Mouse (Mus musculus) heart, embryonic 12.5 days (tissue): ENCODE results near the gene Ptpn9. TPM values are rescaled to one million over a fixed set of nuclear protein-coding genes. Genes with fewer than 3 reads are reported as not detected.

ENCODE experiments used
- ATAC-seq: fragments of 200-750 bp; cut with Nextera tagmentation; 2 replicates; pipeline ENCODE4 v1.8.0; 2017; ENCODE audit warnings: moderate TSS enrichment, moderate library complexity; ENCODE audit not compliant: insufficient number of reproducible peaks, low FRiP score
- H3K27ac ChIP-seq: fragments of 300-500 bp; sonication (generic); 2 replicates; pipeline ENCODE4 v1.5.1; 2016; ENCODE audit warnings: mild to moderate bottlenecking, moderate library complexity; ENCODE audit not compliant: poor library complexity, severe bottlenecking
- H3K27me3 ChIP-seq: fragments of 300-500 bp; sonication (generic); replicated peaks from 2 replicates; pipeline ENCODE4 v1.6.1; 2016; ENCODE audit warnings: mild to moderate bottlenecking, moderate library complexity
- H3K36me3 ChIP-seq: fragments of 300-500 bp; sonication (generic); 2 replicates; pipeline ENCODE4 v1.6.1; 2016; ENCODE audit warnings: mild to moderate bottlenecking, moderate library complexity
- H3K4me1 ChIP-seq: fragments of 300-500 bp; sonication (generic); replicated peaks from 2 replicates; pipeline ENCODE4 v1.6.1; 2016; ENCODE audit warnings: mild to moderate bottlenecking
- H3K4me2 ChIP-seq: fragments of 300-500 bp; sonication (generic); 2 replicates; pipeline ENCODE4 v1.6.1; 2016; ENCODE audit warnings: mild to moderate bottlenecking, moderate library complexity
- H3K4me3 ChIP-seq: fragments of 300-500 bp; sonication (generic); 2 replicates; pipeline ENCODE4 v1.5.1; 2016; ENCODE audit warnings: mild to moderate bottlenecking
- H3K9ac ChIP-seq: fragments of 300-500 bp; sonication (generic); 2 replicates; pipeline ENCODE4 v1.6.1; 2016; ENCODE audit warnings: mild to moderate bottlenecking, moderate library complexity
- H3K9me3 ChIP-seq: fragments of 300-500 bp; sonication (generic); replicated peaks from 2 replicates; pipeline ENCODE4 v1.6.1; 2016; ENCODE audit warnings: mild to moderate bottlenecking, moderate library complexity
- WGBS: fragments of 180-500 bp; shearing (Covaris S2); methylation state at CpG from one replicate; pipeline ENCODE4 v1.1.7; 2016; 5-methylcytosine and 5-hydroxymethylcytosine counted together
- polyA plus RNA-seq: library from polyadenylated mRNA; unstranded; fragments of >200 nt; fragmentation: Nextera tagmentation; extraction: Ambion mirVana; gene quantifications from 2 replicates; pipeline ENCODE4 v1.2.1, GENCODE M21; 2016

Gene Ptpn9
- polyA plus RNA-seq, 1 experiment from 2014 or later: 22.4 TPM

DNA sequence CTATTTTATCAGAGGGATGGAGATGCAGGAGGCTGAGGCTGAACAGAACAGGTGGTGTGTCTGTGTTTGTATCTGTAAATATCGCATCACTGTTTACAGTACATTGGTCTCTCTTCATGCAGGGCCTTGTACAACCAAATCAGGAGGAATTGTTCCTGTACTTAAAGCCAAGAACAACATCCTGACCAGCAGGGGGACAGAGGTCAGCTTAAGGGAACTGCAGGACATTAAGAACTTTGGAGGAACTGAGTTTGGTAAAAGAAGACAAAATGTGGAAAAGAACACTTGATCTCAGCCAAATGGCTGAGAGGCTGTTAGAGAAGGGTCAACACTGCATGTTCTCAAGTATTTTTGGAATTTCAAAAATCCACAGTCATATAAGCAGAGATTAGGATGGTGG lies 20.0 kb downstream of the Ptpn9 start:
- no peak overlapping the region for H3K4me3 ChIP-seq
- ATAC-seq: no peak
- H3K27ac ChIP-seq: no peak overlapping the region
- no peak overlapping the region for H3K9ac ChIP-seq
- H3K36me3 ChIP-seq: peaks cover 13% of the 10 kb centered on the region
- no peak overlapping the region for H3K4me2 ChIP-seq
- H3K9me3 ChIP-seq: 0 out of 2 replicates have a peak, but pooled peaks cover 3% of the 10 kb centered on the region
- H3K4me1 ChIP-seq: no peaks in the 10 kb centered on the region
- 77% methylated on average over 1 of the region's 1 CpGs for WGBS
- H3K27me3 ChIP-seq: no peaks in the 10 kb centered on the region

DNA sequence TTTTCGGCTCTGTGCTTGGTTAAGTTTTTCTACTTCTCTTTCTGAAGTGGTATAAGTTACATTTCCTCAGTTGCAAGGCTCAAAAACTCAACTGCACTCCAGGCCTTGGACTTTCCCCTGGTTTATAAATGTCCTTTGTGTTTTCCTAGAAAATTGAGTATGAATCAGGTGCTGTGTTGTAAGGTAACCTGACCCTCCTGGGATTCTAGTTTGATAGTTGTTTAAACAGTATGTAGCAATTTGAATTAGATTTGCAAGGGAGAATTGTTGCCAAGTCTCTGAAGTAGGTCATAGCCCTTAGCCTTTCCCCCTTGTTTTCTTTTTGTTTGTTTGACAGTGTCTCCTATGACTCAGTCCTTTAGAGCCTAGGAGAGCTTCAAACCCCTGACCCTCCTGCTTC lies 22.9 kb downstream of the Ptpn9 start:
- H3K4me2 ChIP-seq: no peak overlapping the region
- 0 out of 2 replicates have a peak, but pooled peaks cover 3% of the 10 kb centered on the region for H3K9me3 ChIP-seq
- H3K27me3 ChIP-seq: no peaks in the 10 kb centered on the region
- 93% methylated on average over 1 of the region's 1 CpGs for WGBS
- no peaks in the 10 kb centered on the region for H3K4me1 ChIP-seq
- no peak overlapping the region for H3K4me3 ChIP-seq
- no peak overlapping the region for H3K27ac ChIP-seq
- no peak overlapping the region for H3K9ac ChIP-seq
- ATAC-seq: no peak
- H3K36me3 ChIP-seq: peaks cover 32% of the 10 kb centered on the region

DNA sequence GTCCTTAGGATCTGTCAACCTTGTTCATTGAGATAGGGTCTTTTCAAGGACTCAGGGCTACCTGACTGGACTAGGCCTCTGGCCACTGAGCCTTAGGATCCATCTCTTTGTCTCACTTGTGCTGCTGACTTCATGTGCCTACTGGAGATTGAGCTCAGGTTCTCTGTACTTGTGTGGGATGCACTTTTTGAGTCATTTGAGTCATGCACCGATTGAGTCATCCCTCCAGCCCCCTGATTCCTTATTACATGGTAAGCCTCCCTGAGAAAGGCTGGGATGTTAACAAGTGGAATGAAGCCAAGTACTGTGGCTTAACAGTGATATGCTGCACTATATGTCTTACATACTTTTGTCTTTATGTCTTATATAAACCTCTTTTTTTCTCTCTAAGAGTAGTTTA lies 37.0 kb downstream of the Ptpn9 start:
- Histone ChIP-seq H3K27me3 (no peaks in the 10 kb centered on the region), H3K27ac (no peak overlapping the region), H3K9me3 (no peaks in the 10 kb centered on the region; the same call in 1 of the 2 replicates), H3K4me1 (no peaks in the 10 kb centered on the region), H3K36me3 (peaks cover 63% of the 10 kb centered on the region), H3K4me2 (no peak overlapping the region), H3K9ac (no peak overlapping the region), H3K4me3 (no peak overlapping the region)
- no peak for ATAC-seq
- 90% methylated on average over 1 of the region's 1 CpGs for WGBS

DNA sequence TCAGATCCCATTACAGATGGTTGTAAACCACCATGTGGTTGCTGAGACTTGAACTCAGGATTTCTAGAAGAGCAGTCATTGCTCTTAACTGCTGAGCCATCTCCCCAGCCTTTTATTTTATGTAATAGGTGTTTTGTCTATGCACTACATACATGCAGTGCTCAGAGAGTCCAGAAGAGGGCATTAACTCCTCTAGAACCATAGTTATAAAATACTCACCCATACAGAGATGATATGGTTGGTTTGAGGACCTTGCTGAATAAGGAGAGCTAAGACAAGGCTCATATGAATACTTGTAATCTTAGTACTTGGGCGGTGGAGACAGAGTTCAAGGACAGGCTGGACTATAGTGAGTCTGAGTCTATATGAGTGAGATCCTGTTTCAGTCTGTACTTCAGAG lies 61.5 kb downstream of the Ptpn9 start:
- peaks cover 63% of the 10 kb centered on the region for H3K36me3 ChIP-seq

GRCm38 (mm10) chr9:57064164-57064563 lies 69.4 kb downstream of the Ptpn9 start:
- H3K4me3 ChIP-seq: no peak overlapping the region
- no peaks in the 10 kb centered on the region for H3K4me1 ChIP-seq
- ATAC-seq: no peak
- H3K36me3 ChIP-seq: peaks cover 38% of the 10 kb centered on the region
- no peak overlapping the region for H3K4me2 ChIP-seq
- H3K9me3 ChIP-seq: no peaks in the 10 kb centered on the region
- WGBS: 91% methylated on average over 2 of the region's 2 CpGs
- no peak overlapping the region for H3K27ac ChIP-seq
- no peak overlapping the region for H3K9ac ChIP-seq
- no peaks in the 10 kb centered on the region for H3K27me3 ChIP-seq

More for the DNA sequence above, 61.5 kb downstream of the Ptpn9 start:
- Histone ChIP-seq H3K4me3 (no peak overlapping the region), H3K9me3 (no peaks in the 10 kb centered on the region), H3K27me3 (no peaks in the 10 kb centered on the region), H3K9ac (no peak overlapping the region), H3K4me1 (no peaks in the 10 kb centered on the region), H3K27ac (no peak overlapping the region), H3K4me2 (no peak overlapping the region)
- no peak for ATAC-seq
- 78% methylated on average over 1 of the region's 1 CpGs for WGBS

GRCm38 (mm10) chr9:57068266-57068665 lies 73.5 kb downstream of the Ptpn9 start:
- WGBS: 56% methylated on average over 3 of the region's 3 CpGs
- no peak overlapping the region for H3K4me2 ChIP-seq
- ATAC-seq: no peak
- H3K9ac ChIP-seq: no peak overlapping the region
- H3K4me3 ChIP-seq: no peak overlapping the region
- H3K27me3 ChIP-seq: no peaks in the 10 kb centered on the region
- H3K9me3 ChIP-seq: no peaks in the 10 kb centered on the region
- peaks cover 15% of the 10 kb centered on the region for H3K4me1 ChIP-seq
- no peak overlapping the region for H3K27ac ChIP-seq
- H3K36me3 ChIP-seq: peaks cover 9% of the 10 kb centered on the region

DNA sequence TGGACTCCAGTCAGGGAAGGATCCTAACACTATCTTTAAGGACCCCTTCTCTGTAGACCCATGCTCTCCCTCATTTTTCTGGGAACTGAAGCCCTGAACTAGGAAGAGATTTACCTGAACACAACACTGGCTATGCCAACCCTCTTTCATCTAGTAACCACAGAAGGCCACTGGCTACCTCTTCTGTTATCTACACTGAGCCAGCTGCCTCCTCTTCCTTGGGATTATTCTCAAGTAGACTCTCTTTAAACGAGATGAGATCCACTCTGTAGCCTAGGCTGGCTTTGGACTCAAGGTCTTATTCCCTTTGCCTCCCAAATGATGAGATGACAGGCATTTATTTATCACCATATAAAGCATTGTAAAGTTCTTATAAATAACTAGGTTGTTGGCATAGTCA lies 75.5 kb downstream of the Ptpn9 start:
- H3K9me3 ChIP-seq: no peaks in the 10 kb centered on the region
- 21% methylated on average over 1 of the region's 1 CpGs for WGBS
- H3K4me1 ChIP-seq: peaks cover 23% of the 10 kb centered on the region
- no peak for ATAC-seq
- no peak overlapping the region for H3K9ac ChIP-seq
- no peaks in the 10 kb centered on the region for H3K27me3 ChIP-seq
- no peak overlapping the region for H3K4me2 ChIP-seq
- H3K36me3 ChIP-seq: peaks cover 2% of the 10 kb centered on the region; the same call in 1 of the 2 replicates
- no peak overlapping the region for H3K27ac ChIP-seq
- H3K4me3 ChIP-seq: 0 out of 2 replicates have a peak overlapping the region, but pooled peaks have one; percentile 80

DNA sequence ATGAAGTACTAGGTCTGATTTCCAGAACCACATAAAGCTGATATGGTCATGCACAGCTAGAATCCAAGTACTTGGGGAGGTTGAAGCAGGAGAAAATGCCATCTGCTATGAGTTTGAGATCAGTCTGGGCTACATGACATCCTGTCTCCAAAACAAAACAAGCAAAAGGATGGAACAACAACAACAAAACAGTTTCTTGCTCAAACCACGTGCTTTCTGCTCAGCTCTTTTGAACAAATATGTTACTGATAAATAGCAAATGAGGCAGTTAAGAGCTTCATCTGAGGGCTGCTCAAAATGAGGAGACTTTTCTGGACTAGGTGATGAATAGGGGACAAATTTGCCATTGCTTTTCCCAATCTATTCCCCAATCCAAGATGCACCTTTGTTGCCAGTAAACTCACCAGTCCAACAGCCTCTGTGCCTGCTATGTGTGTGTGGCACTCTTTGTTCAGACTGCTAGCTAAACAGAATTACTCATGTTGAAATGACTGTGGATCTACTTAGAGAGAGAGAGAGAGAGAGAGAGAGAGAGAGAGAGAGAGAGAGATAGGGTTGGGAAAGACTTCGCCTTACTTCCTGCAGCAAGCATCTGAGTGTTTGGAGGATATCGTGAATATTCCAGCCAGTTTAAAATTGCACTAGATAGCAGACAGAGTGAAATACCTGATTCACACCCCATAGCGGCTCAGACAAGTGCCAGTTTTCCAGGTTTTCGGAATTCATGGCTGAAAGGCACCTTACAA lies 76.2 kb downstream of the Ptpn9 start:
- H3K4me2 ChIP-seq: peak overlapping the region; percentile 78
- H3K9ac ChIP-seq: peak overlapping the region; percentile 84
- no peak for ATAC-seq
- no peaks in the 10 kb centered on the region for H3K36me3 ChIP-seq
- no peaks in the 10 kb centered on the region for H3K27me3 ChIP-seq
- peaks cover 23% of the 10 kb centered on the region for H3K4me1 ChIP-seq
- no peaks in the 10 kb centered on the region for H3K9me3 ChIP-seq
- peak overlapping the region; percentile 80 for H3K4me3 ChIP-seq
- 13% methylated on average over 5 of the region's 5 CpGs for WGBS
- peak overlapping the region; percentile 36; the same call in 1 of the 2 replicates for H3K27ac ChIP-seq

- Histone ChIP-seq H3K4me1 (peaks cover 23% of the 10 kb centered on the region), H3K36me3 (no peaks in the 10 kb centered on the region), H3K9me3 (no peaks in the 10 kb centered on the region), H3K4me3 (peak within 1 kb of the TSS; percentile 80), H3K9ac (peak within 1 kb of the TSS; percentile 84), H3K27ac (peak within 1 kb of the TSS; percentile 100), H3K27me3 (no peaks in the 10 kb centered on the region), H3K4me2 (peak within 1 kb of the TSS; percentile 78)
- under 1% methylated on average over 34 of the region's 34 CpGs for WGBS
- no peak for ATAC-seq
Measured at GRCm38 (mm10) chr9:57071801-57072351, 77.2 kb downstream of the Ptpn9 start, which contains the start of gene Sin3a. Gene Sin3a (plus strand): TSS chr9:57072040.

DNA sequence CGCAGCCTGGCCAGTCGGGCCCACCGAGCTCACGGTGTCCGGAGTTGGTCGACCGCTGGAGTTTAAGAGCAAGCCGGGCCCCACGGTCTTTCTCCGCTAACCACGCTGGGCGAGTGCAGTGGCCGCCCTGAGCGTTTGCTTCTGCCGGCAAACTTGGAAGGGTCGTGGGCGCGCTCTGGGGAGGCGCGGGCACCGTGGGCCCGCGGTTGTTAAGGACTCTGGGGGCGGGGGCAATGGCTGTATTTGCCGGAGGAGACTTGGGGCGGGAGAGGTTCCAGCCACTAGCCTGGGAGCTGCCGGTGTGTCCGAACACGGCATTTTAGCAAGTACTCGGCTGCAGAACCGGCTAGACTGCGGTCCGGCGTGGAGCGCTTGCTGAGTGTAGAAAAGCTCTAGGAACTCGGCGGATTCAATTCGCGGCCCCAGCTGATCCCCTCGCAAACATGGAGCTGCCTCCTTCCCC lies 77.8 kb downstream of the Ptpn9 start:
- Histone ChIP-seq H3K9me3 (no peaks in the 10 kb centered on the region), H3K27me3 (no peaks in the 10 kb centered on the region), H3K4me2 (peak overlapping the region; percentile 78), H3K9ac (peak overlapping the region; percentile 84), H3K4me1 (peaks cover 23% of the 10 kb centered on the region), H3K27ac (peak overlapping the region; percentile 100), H3K36me3 (no peaks in the 10 kb centered on the region), H3K4me3 (peak overlapping the region; percentile 80)
- 0% methylated on average over 40 of the region's 40 CpGs for WGBS
- no peak for ATAC-seq

DNA sequence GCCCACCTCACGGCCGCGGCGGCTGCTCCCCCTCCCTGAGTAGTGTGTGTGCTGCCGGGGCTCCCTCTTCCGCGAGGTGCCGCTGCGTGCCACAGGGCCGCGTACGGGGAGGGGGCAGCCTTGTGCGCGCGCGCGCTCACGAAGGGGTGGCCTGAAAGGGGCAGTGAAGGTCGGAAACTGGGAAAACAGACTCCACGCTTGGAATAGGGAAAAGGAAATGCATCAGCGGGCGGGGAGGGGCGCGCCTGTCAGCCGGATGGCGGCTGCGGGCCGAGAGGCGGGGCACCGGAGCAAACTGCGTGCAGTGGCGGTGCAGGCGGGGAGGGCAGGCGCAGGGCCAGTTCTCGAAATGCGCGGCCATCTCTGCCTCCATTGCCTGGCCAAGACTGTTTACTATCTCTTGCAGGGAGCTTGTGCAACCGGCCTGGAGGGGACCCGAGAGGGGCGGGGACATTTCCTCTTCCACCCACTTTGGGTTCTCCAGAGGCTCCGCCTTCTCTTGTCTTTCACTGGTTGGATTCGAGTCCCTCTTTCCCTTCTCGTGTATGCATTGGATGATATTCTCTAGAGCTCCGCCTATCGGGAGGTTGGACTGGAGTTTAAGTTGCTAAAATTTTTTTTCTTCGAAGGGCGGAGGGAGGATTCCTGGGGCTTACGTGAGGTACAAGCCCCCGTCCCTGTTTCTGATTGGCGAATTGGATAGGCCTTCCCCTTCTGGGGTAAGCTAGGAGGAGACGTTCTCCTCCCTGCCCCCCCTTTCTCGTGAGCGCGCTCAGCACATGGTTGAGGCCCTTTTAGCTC lies 78.5 kb downstream of the Ptpn9 start:
- Histone ChIP-seq H3K4me1 (peaks cover 26% of the 10 kb centered on the region), H3K36me3 (no peaks in the 10 kb centered on the region), H3K4me3 (peak overlapping the region; percentile 80), H3K27me3 (no peaks in the 10 kb centered on the region), H3K9ac (peak overlapping the region; percentile 84), H3K9me3 (no peaks in the 10 kb centered on the region), H3K27ac (peak overlapping the region; percentile 100), H3K4me2 (peak overlapping the region; percentile 82)
- WGBS: under 1% methylated on average over 53 of the region's 54 CpGs
- ATAC-seq: peak; percentile 78
